Mouse (Mus musculus): Measurements from ENCODE around the gene Wdr20. TPM values are rescaled to one million over a fixed set of nuclear protein-coding genes. Genes with fewer than 3 reads are reported as not detected.

Wdr20 gene
- total RNA-seq, 4 experiments from 2014 or later: 13.3 to 19.9 (median 15.9) TPM

- no peak for DNase-seq (ENCODE audit: low spot score in 2 of 2)
These were observed 113.1 kb downstream of the Wdr20 start for GRCm38 (mm10) chr12:110850929-110851256.

- no peak for DNase-seq (ENCODE audit: low spot score in 2 of 2)
These were observed 113.7 kb downstream of the Wdr20 start for GRCm38 (mm10) chr12:110851414-110851813.

- DNase-seq (ENCODE audit: low spot score in 2 of 2): no peak
These were observed 114.2 kb downstream of the Wdr20 start for GRCm38 (mm10) chr12:110851923-110852322.

Other genes with a start within 250 kb of the Wdr20 start
- gene Dync1h1, start 136.5 kb upstream of the Wdr20 start, total RNA-seq (2022): 10 to 100 TPM; 68.4 to 93.0 (median 74.2) TPM
- under 1 TPM in 1 of 4 experiments, not detected in 3; 0.80 TPM for gene 1700001K19Rik, start 55.3 kb upstream of the Wdr20 start, total RNA-seq (2022)
- gene Hsp90aa1, start 35.2 kb upstream of the Wdr20 start, total RNA-seq (2022): 10 to 100 TPM; 30.5 to 74.5 (median 56.1) TPM
- gene Mok, start 103.0 kb downstream of the Wdr20 start, total RNA-seq (2022): under 1 TPM in 2 of 4 experiments, not detected in 2; 0.35 to 0.52 TPM
- 1 to 10 TPM; 7.8 to 9.6 (median 8.4) TPM for gene Zfp839, start 112.3 kb downstream of the Wdr20 start, total RNA-seq (2022)
- 10 to 100 TPM; 22.3 to 24.5 (median 22.8) TPM for gene Cinp, start 151.2 kb downstream of the Wdr20 start, total RNA-seq (2022)
- 1 to 10 TPM; 2.8 to 3.2 (median 2.8) TPM for gene Tecpr2, start 151.3 kb downstream of the Wdr20 start, total RNA-seq (2022)
- gene Ankrd9, start 241.1 kb downstream of the Wdr20 start, total RNA-seq (2022): 100 to 1,000 TPM; 147 to 209 (median 152) TPM

Data from gastrocnemius, adult 8-10 months (tissue).